Mouse (Mus musculus) layer of hippocampus, adult 9-10 months (tissue): ENCODE measurements around the gene Ccdc148.

Source experiments
- DNase-seq: peaks from one replicate; pipeline ENCODE4 v3.0.0; 2022; ENCODE audit warnings: low spot score

Gene Ccdc148

GRCm38 (mm10) chr2:59160605-59160963 lies at the start of gene Ccdc148, which contains the start of gene Pkp4:
Gene Ccdc148 (minus strand): TSS chr2:59160683.
Gene Pkp4 (plus strand): TSS chr2:59160850.
- DNase-seq: peak; percentile 79

GRCm38 (mm10) chr2:59208276-59208675 lies 47.8 kb upstream of the Ccdc148 start:
- DNase-seq: no peak

DNA sequence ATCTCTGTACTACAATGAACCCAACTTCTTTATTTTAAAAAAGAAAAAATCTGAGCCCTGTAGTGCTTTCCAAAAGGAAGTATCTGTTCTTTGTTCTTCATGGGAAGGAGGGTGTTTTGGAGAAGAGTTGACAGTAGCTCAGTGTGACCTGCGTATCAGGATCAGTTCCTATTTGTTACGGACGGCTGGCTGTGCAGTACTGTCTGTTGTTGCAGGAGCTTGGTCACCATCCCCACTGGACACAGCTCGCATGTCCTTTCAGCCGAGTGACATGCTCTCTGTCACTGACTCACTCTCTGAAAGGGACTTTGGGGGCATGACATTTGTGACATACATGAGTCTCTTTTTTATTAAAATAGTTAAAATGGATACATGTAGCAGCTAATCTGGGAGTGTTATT lies 47.2 kb upstream of the Ccdc148 start:
- DNase-seq: no peak

- DNase-seq: no peak
Observed at GRCm38 (mm10) chr2:59207240-59207639, 46.8 kb upstream of the Ccdc148 start.

- DNase-seq: no peak
Observed at GRCm38 (mm10) chr2:59206190-59206589, 45.7 kb upstream of the Ccdc148 start.

DNA sequence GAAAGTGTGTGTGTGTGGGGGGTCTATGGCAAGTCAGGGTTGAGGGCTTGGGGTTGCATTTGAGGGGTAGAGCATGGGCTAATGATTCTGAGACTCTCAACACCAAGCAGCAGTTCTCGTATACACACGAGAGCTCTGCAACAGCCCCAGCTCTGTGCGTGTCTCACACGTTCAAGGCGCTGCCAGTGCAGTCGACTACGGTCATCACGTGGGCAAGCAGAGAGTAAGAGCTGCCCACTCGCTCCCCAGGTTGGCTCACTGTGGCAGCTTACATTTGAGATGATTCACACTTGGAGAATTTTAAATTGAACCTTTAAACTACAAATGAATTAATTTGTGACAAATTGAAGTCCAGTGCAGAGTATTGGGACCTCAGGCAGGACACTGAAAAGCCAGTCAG lies 44.6 kb upstream of the Ccdc148 start:
- no peak for DNase-seq

GRCm38 (mm10) chr2:59203627-59204425 lies 43.3 kb upstream of the Ccdc148 start:
- DNase-seq: no peak

DNA sequence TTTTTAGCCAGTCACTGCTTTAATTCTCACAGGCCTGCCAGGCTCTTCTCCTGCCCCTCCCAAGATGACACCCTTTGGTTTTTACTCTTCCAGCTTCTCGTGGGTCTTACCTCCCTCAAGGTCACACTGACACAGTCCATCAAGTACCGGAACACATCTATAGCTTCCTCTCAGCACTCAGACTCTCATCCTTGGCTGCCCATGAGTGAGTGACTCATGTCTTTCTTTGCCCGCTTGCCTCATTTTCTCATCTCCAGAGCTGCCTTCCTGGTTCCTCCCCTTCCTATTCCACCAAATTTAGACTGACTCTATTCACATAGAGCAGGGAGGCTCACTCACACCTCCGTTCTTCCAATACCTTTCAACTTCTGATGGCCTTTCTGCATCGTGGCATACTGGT lies 42.4 kb upstream of the Ccdc148 start:
- no peak for DNase-seq

DNA sequence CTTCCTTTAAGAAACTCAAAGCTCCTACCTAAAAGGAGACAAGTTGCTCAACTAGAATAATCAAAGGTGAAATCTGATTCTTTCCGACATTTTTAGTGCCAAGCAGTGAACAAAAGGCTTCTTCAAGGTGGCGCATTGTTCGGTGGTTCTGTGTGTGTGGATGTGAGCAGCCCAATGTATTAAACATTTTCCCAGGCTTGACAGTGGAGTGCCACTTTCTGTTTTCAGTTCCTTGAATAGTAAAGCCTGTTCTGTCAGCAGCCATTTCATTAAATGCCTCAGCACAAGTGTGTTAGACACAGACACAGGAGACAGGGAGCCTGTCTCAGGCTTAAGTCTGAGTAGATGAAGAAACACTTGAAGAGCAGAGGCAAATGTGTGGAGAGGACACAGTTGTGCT lies 40.0 kb upstream of the Ccdc148 start:
- no peak for DNase-seq

DNA sequence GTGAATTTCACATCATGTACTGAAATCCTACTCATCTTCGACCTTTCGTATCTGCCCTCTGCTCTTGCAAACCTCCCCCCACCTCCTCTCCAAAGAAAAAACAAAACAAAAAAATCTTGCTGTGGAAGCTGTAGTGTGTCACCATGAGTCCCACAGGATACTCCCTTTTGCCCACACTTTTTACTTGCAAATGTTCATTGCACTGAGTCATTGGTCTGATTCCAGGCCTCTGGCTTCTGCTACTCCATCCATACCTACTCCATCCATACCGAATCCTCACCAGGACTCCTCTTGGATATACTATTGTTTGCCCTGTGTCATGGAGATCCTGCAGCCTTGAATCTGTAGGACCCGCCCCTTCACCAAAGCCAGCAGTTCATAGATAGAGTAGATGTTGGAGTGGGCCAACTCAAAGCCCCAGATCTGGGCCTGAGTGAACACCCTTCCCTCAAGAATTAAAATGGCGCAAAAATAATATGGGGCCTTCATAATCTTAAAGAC lies 39.0 kb upstream of the Ccdc148 start:
- DNase-seq: no peak

- DNase-seq: no peak
Observed at GRCm38 (mm10) chr2:59197156-59197555, 36.7 kb upstream of the Ccdc148 start.

- no peak for DNase-seq
Observed at GRCm38 (mm10) chr2:59193117-59193516, 32.6 kb upstream of the Ccdc148 start.

DNA sequence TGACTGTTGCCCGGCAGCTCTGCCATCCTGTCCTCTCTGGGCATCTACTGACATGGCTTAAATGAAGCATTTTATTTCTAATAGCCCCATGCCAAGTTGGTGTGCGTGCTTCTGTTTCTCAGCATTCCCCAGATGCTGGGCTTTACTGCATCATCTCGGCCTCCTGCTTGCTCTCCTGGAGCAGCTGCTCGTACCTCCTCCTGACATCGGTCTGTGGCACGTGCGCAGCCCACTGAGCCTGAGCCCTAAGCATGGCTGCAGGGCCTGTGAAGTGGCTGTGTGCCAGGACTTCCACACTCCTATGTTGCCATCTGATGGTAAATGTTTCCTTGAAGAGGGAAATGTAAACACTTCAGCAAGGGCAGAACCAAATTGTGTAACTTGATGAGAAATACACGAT lies 31.0 kb upstream of the Ccdc148 start:
- DNase-seq: no peak

- DNase-seq: no peak
Observed at GRCm38 (mm10) chr2:59190186-59190585, 29.7 kb upstream of the Ccdc148 start.

DNA sequence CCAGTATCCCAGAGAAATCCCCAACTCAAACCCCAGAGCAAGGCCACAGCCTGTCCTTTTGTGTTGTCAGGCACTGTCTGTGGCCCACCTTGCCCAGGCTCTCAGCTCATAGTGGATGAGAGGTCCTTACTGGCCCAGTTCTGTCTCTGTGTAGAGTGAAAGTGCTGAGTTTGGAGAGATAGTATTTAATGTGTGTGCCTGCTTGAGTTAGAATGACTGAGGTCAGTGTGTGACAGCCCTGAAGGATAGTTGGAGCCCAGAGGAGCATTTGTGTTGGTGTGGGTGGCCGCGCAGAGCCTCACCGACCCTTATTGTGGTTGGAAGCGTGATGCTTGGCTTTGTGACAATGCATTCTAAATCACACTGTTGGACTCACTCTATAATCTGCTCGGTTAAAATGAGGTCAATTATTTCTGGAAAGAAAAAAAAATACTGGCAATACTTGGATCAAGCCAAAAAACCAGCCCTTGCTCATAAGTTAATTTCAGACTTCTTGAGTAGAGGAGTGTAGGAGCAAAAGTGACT lies 29.2 kb upstream of the Ccdc148 start:
- DNase-seq: no peak

GRCm38 (mm10) chr2:59188306-59188705 lies 27.8 kb upstream of the Ccdc148 start:
- no peak for DNase-seq

DNA sequence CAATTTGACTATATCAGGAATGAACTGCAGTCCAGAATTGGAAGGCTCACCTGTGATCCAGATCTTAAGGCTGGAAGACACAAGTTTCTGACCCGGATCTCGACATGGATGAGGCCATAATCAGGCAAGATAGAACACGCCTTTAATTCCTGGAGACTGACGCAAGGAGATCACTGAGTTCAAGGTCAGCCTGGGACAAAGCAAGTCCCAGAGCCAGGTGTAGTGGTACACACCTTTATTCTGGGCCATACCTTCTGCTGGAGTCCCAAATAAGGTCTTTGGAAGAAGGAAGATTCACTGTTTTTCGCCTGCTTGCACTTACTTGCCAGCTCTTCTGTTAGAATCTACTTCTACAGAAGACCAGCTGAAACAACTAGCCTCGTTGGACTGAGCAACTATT lies 26.5 kb upstream of the Ccdc148 start:
- no peak for DNase-seq

DNA sequence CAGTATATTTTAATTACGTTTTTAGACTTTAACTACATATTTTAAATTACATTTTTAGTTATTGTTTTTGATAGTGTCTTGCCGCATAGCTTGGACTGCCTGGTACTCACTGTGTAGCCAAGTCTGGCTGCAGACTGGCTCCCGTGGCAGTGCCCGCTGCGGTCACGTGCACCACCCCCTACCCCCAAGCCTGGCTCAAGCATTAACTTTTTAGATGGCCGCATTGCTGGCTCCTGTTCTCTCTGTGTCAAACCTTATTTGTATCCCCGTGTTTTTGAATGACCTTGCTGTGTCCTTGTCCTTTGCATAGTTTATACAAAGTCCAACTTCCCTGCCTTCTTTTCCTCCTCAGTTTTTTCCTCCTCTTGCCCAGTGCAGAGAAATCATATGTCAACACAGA lies 25.6 kb upstream of the Ccdc148 start:
- no peak for DNase-seq

GRCm38 (mm10) chr2:59184107-59185064 lies 23.9 kb upstream of the Ccdc148 start:
- DNase-seq: no peak

GRCm38 (mm10) chr2:59183541-59183940 lies 23.1 kb upstream of the Ccdc148 start:
- DNase-seq: no peak

DNA sequence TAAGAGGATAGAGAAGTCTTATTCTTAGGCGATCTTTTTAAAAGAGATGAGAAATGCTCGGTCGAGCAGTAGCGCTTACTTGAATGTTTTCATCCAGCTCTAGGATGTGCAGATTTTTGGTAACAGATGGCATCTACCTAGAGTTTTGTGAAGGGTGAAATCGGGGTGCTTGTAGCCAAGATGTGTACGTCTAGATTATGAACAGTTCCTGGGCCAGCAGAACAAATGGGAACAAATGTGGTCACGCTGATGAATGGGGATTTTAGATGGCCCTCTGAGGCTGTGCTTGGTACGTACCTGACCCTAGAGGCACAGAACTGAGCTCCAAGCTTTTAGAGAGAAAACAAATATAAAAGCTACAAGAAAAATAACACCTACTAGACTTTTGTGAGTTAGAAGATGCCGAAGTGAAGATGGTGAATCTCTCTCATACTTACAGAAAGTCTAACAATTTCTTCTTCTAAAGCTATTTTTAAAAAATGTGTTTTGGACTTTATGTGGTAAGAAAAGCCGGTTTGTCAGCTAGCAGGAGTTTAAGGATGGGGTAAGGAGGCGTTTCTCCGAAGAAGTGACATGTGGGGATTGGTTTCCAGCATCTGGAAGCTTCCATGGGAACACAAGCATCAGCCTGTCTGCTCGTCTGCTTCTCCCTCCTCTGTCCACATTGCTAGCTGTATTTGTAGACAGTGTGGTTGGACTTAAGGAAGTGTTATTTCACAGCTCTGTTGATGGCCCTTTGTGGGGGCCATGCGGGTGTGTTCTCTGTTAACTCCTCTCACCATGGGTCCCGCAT lies 21.0 kb upstream of the Ccdc148 start:
- no peak for DNase-seq

DNA sequence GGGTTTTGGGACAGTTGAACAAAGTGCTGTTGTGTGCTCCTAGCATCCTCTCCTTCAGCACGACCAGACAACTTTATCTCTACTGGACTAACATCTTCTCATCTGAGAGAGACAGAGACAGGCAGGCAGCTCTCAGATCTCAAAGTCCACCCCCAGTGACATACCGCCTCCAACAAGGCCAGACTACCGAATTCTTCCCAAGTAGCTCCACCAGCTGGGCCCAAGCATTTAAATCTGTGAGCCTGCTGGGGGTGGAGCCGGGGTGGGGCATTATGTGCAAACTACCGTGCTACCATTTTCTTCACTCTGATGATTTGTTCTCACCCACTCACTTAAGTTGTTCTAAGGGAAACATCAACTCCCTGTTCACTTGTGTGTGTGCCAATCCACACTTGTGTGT lies 19.0 kb upstream of the Ccdc148 start:
- DNase-seq: no peak
